Mouse (Mus musculus) CH12.LX (cell line): ENCODE data around the gene BC067074. TPM values are rescaled to one million over a fixed set of nuclear protein-coding genes. Genes with fewer than 3 reads are reported as not detected.

Source experiments
- DNase-seq: peaks from one replicate; pipeline ENCODE4 v3.0.0-alpha.2; 2013; ENCODE audit errors: extremely low read depth
- H3K27ac ChIP-seq: 2 replicates; pipeline ENCODE4 v1.5.1; 2012; ENCODE audit warnings: low read depth, mild to moderate bottlenecking, control low read depth, moderate library complexity; ENCODE audit not compliant: insufficient read depth
- H3K27me3 ChIP-seq: replicated peaks from 2 replicates; pipeline ENCODE3; 2012; ENCODE audit warnings: inconsistent platforms
- H3K36me3 ChIP-seq, 2 experiments: replicated peaks in 1 of 2; 2 replicates each; pipeline versions ENCODE3 to v1.6.1; 2012; ENCODE audit warnings: inconsistent platforms in 1 of 2, low read length in 1 of 2, mild to moderate bottlenecking in 1 of 2, mixed read lengths in 1 of 2, moderate library complexity in 1 of 2; ENCODE audit not compliant: control insufficient read depth in 1 of 2, insufficient read depth in 1 of 2
- H3K4me1 ChIP-seq, 2 experiments: 2 replicates each; pipeline ENCODE4 v1.6.1; 2012; ENCODE audit warnings: inconsistent platforms in 1 of 2, moderate library complexity in 1 of 2; ENCODE audit not compliant: insufficient read depth in 2 of 2, control insufficient read depth in 1 of 2
- H3K4me2 ChIP-seq: 2 replicates; pipeline ENCODE4 v1.6.1; 2012; ENCODE audit warnings: low read depth, mild to moderate bottlenecking, control low read depth; ENCODE audit not compliant: poor library complexity, insufficient read depth, severe bottlenecking
- H3K4me3 ChIP-seq, 3 experiments: fragments of 150-350 bp in 1 of 3; sonication (generic) in 1 of 3; replicated peaks in 1 of 3; 2 replicates each; pipeline versions ENCODE3 to v1.5.1; 2011 to 2012; ENCODE audit warnings: low read depth in 2 of 3, low read length in 2 of 3, mild to moderate bottlenecking in 2 of 3, moderate library complexity in 2 of 3, control low read depth in 1 of 3, improper control_type of control experiment in 1 of 3, inconsistent platforms in 1 of 3, mixed read lengths in 1 of 3; ENCODE audit not compliant: poor library complexity in 1 of 3
- H3K79me2 ChIP-seq: replicated peaks from 2 replicates; pipeline ENCODE4 v1.6.1; 2012; ENCODE audit warnings: mild to moderate bottlenecking, moderate library complexity; ENCODE audit not compliant: control insufficient read depth, poor library complexity, insufficient read depth, severe bottlenecking; ENCODE audit errors: extremely low read depth
- H3K9ac ChIP-seq: 2 replicates; pipeline ENCODE4 v1.6.1; 2012; ENCODE audit warnings: low read depth, mild to moderate bottlenecking, control low read depth, moderate library complexity; ENCODE audit not compliant: insufficient read depth
- H3K9me3 ChIP-seq: replicated peaks from 2 replicates; pipeline ENCODE3; 2012; ENCODE audit warnings: low read length, inconsistent platforms, mixed read lengths
- CTCF ChIP-seq, 2 experiments: IDR thresholded peaks in 1 of 2; conservative IDR thresholded peaks in 1 of 2; 2 replicates each; pipeline ENCODE4 v1.5.1; 2011 to 2012; ENCODE audit warnings: low read depth in 2 of 2, low read length in 2 of 2, improper control_type of control experiment in 1 of 2, inconsistent platforms in 1 of 2, mild to moderate bottlenecking in 1 of 2, moderate library complexity in 1 of 2
- ELF1 ChIP-seq: IDR thresholded peaks from 2 replicates; pipeline ENCODE4 v1.6.1; 2014; ENCODE audit warnings: low read depth, mild to moderate bottlenecking, inconsistent platforms, low read length, improper control_type of control experiment
- EP300 ChIP-seq: IDR thresholded peaks from 2 replicates; pipeline ENCODE4 v1.6.1; 2011; ENCODE audit warnings: low read length, improper control_type of control experiment
- GABPA ChIP-seq: IDR thresholded peaks from 2 replicates; pipeline ENCODE4 v1.6.1; 2012; ENCODE audit warnings: low read depth, low read length, improper control_type of control experiment, inconsistent platforms; ENCODE audit not compliant: insufficient replicate concordance
- JUN ChIP-seq: IDR thresholded peaks from 2 replicates; pipeline ENCODE4 v1.6.1; 2011; ENCODE audit warnings: low read depth, mild to moderate bottlenecking, low read length, improper control_type of control experiment, moderate library complexity; ENCODE audit not compliant: insufficient read depth
- KAT2A ChIP-seq: IDR thresholded peaks from 2 replicates; pipeline ENCODE4 v1.6.1; 2012; ENCODE audit warnings: low read length, improper control_type of control experiment, inconsistent platforms; ENCODE audit not compliant: insufficient replicate concordance
- MAFK ChIP-seq: IDR thresholded peaks from 2 replicates; pipeline ENCODE4 v1.6.1; 2011; ENCODE audit warnings: low read length, improper control_type of control experiment; ENCODE audit not compliant: insufficient replicate concordance
- MAX ChIP-seq: IDR thresholded peaks from 2 replicates; pipeline ENCODE4 v1.6.1; 2011; ENCODE audit warnings: low read length, improper control_type of control experiment
- MXI1 ChIP-seq: IDR thresholded peaks from 2 replicates; pipeline ENCODE4 v1.6.1; 2011; ENCODE audit warnings: mild to moderate bottlenecking, low read depth, low read length, improper control_type of control experiment
- PAX5 ChIP-seq: IDR thresholded peaks from 2 replicates; pipeline ENCODE4 v1.6.1; 2012; ENCODE audit warnings: low read length, inconsistent platforms, mixed read lengths
- POLR2A ChIP-seq: IDR thresholded peaks from 2 replicates; pipeline ENCODE4 v1.6.1; 2011; ENCODE audit warnings: low read depth, mild to moderate bottlenecking, improper control_type of control experiment, low read length
- POLR2AphosphoS2 ChIP-seq: IDR thresholded peaks from 2 replicates; pipeline ENCODE4 v1.6.1; 2011; ENCODE audit warnings: low read depth, low read length, improper control_type of control experiment
- RAD21 ChIP-seq: IDR thresholded peaks from 2 replicates; pipeline ENCODE4 v1.6.1; 2011; ENCODE audit warnings: low read depth, mild to moderate bottlenecking, low read length, improper control_type of control experiment, moderate library complexity
- RCOR1 ChIP-seq: conservative IDR thresholded peaks from 2 replicates; pipeline ENCODE4 v1.6.1; 2012; ENCODE audit warnings: low read depth, mild to moderate bottlenecking, inconsistent platforms, low read length, improper control_type of control experiment
- SIN3A ChIP-seq: IDR thresholded peaks from 2 replicates; pipeline ENCODE4 v1.6.1; 2012; ENCODE audit warnings: low read length, improper control_type of control experiment, inconsistent platforms
- SMC3 ChIP-seq: IDR thresholded peaks from 2 replicates; pipeline ENCODE4 v1.6.1; 2011; ENCODE audit warnings: low read depth, low read length, improper control_type of control experiment
- TBP ChIP-seq: conservative IDR thresholded peaks from 2 replicates; pipeline ENCODE4 v1.6.1; 2011; ENCODE audit warnings: low read depth, low read length, improper control_type of control experiment
- USF1 ChIP-seq: IDR thresholded peaks from 2 replicates; pipeline ENCODE4 v1.6.1; 2014; ENCODE audit warnings: low read depth, mild to moderate bottlenecking, inconsistent platforms, low read length, improper control_type of control experiment
- USF2 ChIP-seq: conservative IDR thresholded peaks from 2 replicates; pipeline ENCODE4 v1.6.1; 2011; ENCODE audit warnings: low read depth, low read length, improper control_type of control experiment
- dilution Hi-C: fragments of 300-500 bp; cut with MboI; formaldehyde crosslinking; loops from 2 replicates; pipeline ENCODE4 v1.14.3; 2020; ENCODE audit warnings: low sequenced_read_pairs; ENCODE audit not compliant: extremely low pct_unique_long_range_greater_than_20kb, extremely low pct_ligation_motif_present
- in situ Hi-C: fragments of 300-500 bp; cut with MboI; formaldehyde crosslinking; loops from 3 replicates; pipeline ENCODE4 v1.14.3; 2019; ENCODE audit warnings: low sequenced_read_pairs, low pct_ligation_motif_present, low pct_unique_long_range_greater_than_20kb, mixed read lengths
- polyA plus RNA-seq: library from polyadenylated mRNA; unstranded; fragments of >175 nt; gene quantifications from 2 replicates; pipeline ENCODE4 v1.2.1, GENCODE M21; 2012; ENCODE audit warnings: low read depth; ENCODE audit not compliant: insufficient read length
- total RNA-seq, 2 experiments: library from RNA; depleted of rRNA; stranded (reverse); fragments of 300-350 nt in 1 of 2; fragments of >200 nt in 1 of 2; gene quantifications; 2 replicates each; pipeline ENCODE4 v1.2.3; 2012 to 2014

The BC067074 gene
- total and polyA plus RNA-seq, 3 experiments: 0.93 TPM; not detected in 2

DNA sequence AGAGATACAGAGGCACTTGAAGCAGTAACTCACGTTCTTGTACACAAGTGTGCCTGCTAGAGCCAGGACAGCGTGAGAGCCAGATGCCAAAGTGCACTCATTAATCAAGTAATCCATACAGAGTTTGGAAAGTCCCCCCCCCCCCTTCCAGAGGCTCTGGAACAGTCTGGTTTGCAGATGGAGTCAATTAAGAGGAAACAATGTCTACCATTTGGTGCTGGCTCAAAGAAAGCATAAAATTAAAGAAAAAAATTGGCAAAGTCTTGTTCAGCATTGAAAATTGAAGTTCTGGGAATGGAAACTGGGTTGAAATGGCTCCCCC lies 81.1 kb downstream of the BC067074 start:
- Histone ChIP-seq H3K4me3 (no peak overlapping the region), H3K79me2 (no peaks in the 10 kb centered on the region), H3K4me2 (no peak overlapping the region), H3K9ac (no peak overlapping the region), H3K27ac (no peak overlapping the region), H3K36me3 (no peaks in the 10 kb centered on the region), H3K27me3 (no peaks in the 10 kb centered on the region), H3K9me3 (no peaks in the 10 kb centered on the region), H3K4me1 (peaks cover 7 to 20% of the 10 kb centered on the region in 2 experiments; a peak in 3 of 4 replicates)
- TF ChIP-seq PAX5: no peak
- TF ChIP-seq CTCF (conservative IDR thresholded peaks at IDR 0.05 in 1 of 2, IDR thresholded peaks at IDR 0.05 in 1 of 2; ENCODE audit: low read depth in 2 of 2, low read length in 2 of 2): no peak
- TF ChIP-seq SMC3: no peak
- no peak for TF ChIP-seq POLR2A
- TF ChIP-seq MXI1: no peak
- TF ChIP-seq JUN: no peak
- no peak for TF ChIP-seq GABPA
- TF ChIP-seq TBP: no peak
- no peak for TF ChIP-seq MAX
- TF ChIP-seq KAT2A: no peak
- no peak for TF ChIP-seq POLR2AphosphoS2
- no peak for TF ChIP-seq SIN3A
- TF ChIP-seq EP300: no peak
- no peak for TF ChIP-seq USF1
- no peak for TF ChIP-seq RCOR1
- no peak for TF ChIP-seq RAD21
- DNase-seq: no peak
- in situ Hi-C loops (no loop called here), dilution Hi-C loops (no loop called here)

DNA sequence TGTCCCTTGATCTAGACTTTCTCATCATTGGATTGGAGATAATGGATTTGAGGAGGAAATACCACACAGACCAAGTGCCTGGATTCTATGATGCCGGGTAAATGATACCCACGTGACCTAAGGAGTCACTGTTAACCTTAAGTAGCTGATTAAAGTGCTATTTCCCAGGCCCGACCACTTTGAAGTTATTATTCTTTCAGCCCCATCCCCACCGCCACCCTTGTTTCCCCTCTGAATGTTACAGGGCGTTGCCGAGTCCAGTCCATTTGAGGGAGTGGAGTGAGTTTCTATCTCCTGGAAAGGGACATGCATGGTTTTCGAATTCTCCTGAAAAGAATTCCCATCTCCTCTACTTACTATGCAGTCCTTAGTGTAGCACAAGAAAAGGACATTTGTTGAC lies 84.7 kb downstream of the BC067074 start:
- H3K79me2 ChIP-seq: no peaks in the 10 kb centered on the region
- no peak overlapping the region for H3K27ac ChIP-seq
- H3K36me3 ChIP-seq: no peaks in the 10 kb centered on the region
- no peak overlapping the region for H3K4me2 ChIP-seq
- no peaks in the 10 kb centered on the region for H3K27me3 ChIP-seq
- in situ Hi-C loops: no loop called here
- dilution Hi-C loops: no loop called here
- TF ChIP-seq USF2 (no peak), ELF1 (no peak), EP300 (no peak), SMC3 (no peak), MAFK (no peak), KAT2A (no peak)
- no peak overlapping the region for H3K4me3 ChIP-seq
- no peak for DNase-seq
- no peak overlapping the region for H3K9ac ChIP-seq
- peaks cover 11 to 45% of the 10 kb centered on the region in 2 experiments for H3K4me1 ChIP-seq
- no peaks in the 10 kb centered on the region for H3K9me3 ChIP-seq
